Mouse (Mus musculus) layer of hippocampus, adult 9-11 months (tissue): Measurements from ENCODE around the gene D430041D05Rik.

Experiments used
- DNase-seq: peaks from one replicate; pipeline ENCODE4 v3.0.0; 2022

The D430041D05Rik gene

DNA sequence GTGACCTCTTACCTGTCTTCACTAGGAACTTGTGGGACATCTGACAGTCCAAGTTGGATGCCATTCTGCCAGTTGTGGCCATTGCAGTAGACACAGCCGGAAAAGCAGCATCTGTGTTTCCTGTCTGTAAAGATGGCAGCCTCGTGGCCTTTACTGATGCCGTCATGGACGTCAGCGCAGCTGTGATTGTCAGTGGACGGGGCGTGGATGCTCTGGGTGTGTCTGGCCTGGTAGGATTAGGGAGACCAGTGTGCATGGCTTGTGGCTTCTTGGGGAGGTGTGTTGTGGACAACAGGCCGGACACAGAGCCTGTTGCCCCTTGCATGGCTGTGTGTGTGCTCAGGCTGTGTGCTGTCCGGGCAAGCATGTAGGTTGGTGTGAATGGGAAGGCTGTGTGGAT is 155.9 kb downstream of the D430041D05Rik start:
- no peak for DNase-seq

DNA sequence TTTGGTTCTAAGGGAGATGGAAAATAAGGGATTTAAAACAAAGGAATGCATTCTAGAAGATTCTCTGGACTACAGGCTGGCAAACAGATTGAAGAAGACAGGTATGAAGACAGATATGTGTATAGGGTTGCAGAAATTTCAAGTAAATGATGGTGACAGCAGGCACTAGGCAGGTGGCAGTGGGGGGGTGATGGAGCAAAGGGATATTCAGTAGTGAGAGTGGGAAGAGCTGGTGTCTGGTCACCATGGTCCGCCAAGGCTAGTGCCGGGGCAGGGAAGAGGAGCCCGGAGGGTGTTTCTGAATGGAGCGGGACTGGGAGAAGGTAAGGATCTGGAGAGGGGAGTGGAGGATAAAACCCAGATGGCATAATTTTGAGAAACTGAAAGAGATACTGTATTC is 157.5 kb downstream of the D430041D05Rik start:
- no peak for DNase-seq

DNA sequence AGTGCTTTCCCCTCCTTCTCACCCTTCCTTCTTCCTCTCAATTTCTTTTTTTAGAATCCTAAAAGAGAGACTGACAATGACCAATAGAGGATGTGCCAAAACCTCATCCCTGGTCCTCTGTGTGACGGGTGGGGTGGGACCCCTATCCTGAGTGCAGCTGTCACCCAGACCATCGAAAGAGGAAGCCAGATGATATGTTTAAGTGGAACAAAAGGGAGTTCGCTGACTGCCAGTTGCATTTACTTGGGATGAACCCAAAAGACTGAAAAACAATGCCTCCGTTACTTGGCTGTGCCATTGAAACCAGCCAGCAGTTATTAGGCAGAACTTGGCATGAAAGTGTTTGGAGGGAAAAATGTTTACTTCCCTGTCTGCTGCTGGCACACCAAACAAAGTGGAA is 159.2 kb downstream of the D430041D05Rik start:
- DNase-seq = peak; percentile 37

DNA sequence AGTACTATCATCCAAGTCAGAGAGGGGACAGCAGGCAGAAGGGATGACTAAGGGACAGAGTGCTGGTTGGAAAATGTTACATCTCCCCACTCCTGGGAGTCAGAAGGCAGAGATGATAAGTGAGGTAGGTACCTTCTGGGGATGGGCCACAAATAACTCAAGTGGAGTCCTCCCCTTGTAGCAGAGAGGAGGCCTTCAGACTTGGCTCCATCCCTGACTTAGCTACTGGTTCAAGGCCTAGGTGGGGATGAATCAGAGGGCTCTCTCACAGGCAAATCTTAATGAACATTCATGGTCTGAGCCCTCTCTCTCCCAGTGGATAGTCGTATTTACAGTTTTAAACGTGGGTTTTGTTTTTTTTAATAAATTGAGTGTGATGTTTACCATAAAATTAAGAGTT is 161.0 kb downstream of the D430041D05Rik start:
- DNase-seq = no peak

DNA sequence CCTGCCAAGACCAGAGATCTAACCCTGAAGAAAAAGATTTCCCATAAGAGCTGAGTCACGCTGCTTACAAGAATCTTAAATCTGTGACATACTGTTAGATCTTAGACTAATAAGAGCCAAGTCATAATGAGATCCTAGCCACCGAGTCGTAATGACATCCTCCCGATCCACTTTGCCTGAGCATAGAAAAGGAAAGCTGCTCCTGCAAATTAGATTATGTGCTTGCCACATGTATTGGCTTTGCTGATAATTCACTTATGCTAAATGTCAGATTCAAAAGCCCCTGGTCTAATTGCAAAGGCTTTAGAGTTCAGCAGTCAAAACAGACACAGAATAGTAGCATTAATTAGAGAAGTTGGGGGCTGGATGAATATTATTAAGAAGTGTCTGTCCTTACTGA is 164.0 kb downstream of the D430041D05Rik start:
- DNase-seq = no peak

DNA sequence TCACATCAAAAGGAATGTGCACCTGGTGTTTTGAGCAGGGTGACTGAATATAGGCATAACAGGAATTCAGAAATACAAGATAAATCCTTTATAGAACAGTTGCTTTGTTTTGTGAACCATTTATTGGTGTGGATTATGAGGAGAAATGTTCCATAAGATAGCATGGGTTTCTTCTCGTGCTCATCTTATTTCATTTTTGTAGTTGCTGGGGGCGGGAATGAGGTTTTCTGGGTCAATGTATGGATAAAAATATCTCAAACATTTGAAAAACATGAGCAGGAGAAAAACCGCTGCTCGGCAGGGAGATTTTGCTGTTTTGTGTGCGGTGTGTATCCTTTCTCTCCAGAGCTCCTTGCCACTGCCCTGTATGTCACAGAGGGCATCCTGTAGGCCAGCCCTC is 168.8 kb downstream of the D430041D05Rik start:
- DNase-seq = no peak

DNA sequence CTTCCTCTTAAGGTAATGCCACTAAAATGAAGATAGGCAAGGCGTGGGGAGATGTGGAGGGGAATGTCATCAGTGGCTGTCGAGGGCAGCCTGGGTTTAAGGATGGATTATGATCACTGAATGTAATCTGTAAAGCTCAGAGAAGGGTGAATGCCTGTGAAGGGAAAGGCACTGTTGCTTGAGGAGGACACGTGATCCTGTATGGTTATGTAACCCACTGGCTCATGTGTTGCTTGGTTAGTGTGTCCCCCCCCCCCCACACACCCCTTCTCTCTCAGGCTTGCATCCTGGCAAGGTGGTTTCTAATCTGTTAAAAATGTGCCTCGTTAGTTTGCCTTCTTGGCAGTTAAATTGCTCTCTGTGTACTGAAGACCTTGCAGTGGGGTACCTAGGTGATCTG is 173.7 kb downstream of the D430041D05Rik start:
- no peak for DNase-seq

DNA sequence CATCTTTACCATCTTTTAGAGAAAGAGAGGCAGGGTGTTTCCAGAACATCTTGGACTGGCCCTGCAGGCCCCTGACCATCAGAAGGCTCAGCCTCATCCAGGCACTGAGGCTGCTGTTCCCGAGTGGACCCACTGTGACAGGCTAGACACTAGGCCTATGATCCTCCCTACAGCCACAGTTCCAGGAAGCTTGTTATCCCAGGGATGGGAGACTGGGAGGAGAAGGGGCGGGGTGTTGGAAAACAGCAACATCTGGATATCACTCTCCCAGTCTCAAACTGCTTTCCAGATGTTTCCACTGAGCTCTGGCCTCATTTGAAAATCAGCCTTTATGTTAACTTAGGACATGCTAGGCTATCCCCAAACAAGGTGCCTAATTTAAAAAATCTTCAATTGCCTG is 180.4 kb downstream of the D430041D05Rik start:
- no peak for DNase-seq

DNA sequence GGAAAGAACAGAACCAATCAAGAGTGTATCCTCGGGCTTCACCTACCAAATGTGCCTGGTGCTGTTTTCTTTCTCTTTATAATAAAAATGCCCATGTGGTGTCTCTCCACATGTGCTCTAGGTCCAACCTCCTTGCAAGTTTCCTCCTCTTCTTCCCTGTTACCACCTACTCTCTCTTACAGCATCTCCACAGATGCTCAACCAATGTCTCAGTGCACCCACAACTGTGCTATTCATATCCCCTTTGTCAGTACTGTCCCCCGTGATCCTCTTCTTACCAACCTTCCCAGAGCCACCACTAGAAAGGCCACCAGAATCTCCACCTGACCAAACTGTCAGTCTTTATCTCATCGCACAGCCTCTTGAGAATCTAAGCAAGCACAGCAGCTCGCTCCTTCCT is 184.8 kb downstream of the D430041D05Rik start:
- no peak for DNase-seq

DNA sequence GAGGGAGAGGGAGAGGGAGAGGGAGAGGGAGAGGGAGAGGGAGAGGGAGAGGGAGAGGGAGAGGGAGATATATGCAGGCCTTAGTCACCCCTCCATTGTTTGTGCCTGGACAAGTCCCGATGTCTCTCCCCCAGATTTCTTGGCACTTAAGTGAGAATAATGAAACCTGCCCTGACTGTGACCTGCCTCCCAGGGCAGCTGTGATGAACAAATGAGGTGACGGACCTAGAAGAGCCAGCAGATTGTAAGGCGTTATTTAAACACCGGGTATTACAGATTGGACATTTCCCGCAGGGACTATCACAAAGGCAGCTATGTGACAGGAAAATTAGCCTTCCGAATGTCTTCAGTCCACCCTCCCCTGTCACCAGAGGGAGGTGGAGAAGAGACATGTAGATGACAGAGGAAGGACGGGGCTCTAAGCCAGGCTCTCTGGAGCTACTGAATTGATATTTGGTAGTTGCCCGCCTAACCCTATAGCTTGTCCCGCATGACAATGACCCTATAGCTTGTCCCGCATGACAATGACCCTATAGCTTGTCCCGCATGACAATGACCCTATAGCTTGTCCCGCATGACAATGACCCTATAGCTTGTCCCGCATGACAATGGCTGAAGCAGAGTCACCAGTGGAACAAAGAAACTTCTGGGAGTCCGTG is 191.0 kb downstream of the D430041D05Rik start:
- DNase-seq = no peak

DNA sequence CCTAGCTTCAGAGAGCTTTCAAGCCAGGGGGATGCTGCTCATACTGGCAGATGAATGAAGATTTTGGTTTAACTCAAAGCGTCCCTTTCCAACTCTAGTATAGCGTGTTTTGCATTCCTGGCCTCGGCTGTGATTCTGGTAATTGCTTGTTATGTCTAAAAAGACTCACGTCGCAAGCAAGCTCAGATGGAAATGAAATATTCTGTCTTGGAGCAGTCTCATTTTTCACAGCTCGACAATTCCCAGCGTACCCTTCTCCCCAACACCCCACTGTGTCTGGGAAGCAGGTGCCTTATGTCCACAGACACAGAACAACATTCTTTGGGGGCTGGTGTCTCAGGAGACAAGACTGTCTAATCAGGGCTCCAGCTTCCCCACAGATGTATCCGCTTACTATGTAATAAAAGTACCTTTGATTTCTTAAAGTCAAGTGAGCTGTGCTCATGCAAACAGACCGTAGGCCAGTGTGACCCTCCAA is 192.2 kb downstream of the D430041D05Rik start:
- DNase-seq = peak; percentile 30

DNA sequence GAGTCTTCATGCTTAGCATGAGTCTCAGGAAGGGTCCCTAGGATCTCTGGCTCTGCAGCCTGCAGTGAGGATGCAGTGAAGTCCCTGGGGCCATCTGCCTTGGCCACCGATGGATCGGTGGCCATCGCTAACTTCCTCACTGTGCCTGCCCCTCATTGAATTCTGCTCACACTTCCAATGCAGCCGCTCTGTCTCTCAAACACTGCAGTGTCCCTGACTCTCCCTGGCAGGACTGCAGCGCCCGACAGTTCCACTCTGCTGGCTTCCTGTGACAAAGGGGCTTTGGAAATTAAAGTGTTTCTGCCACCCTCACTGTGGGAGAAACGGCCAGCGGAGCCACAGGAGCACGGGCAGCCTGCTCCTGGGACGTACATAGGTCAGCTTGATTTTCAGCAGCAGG is 192.7 kb downstream of the D430041D05Rik start:
- no peak for DNase-seq

DNA sequence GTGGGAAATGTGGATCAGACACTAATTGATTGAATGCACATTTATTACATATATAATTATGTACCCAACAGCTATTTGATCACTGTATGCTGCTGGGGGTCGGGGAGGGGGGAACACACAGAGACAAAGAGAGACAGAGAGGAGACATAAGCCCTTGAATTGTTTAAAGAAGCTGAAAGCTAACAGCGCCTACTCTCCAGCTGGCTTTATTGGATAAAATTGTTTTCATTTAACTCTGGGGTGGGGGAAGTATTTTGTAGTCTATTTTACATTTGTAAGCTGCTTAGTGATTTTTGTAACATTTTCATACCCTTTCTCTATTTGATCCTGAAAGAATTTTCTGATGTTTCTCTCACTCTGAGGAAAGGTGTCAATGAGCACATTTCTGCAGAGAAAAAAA is 201.4 kb downstream of the D430041D05Rik start:
- peak; percentile 44 for DNase-seq

DNA sequence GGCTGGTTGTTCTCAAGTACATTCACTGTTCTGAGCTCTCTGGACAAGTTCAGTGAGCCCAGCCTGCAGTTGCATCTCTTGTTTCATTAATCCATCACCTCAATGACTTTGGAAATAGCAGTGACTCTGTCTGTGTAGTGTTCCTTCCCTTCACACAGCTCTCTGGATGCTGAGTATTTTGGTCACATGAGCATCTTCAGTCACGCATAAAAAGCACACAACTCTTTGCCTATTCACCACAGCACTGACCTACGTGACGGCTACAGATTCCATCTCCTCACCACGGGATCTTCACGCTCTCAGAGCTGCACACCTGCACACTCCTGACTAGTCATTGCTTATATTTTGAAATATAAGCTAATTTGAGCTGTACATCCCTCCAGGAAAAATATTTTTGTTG is 202.4 kb downstream of the D430041D05Rik start:
- DNase-seq = no peak

DNA sequence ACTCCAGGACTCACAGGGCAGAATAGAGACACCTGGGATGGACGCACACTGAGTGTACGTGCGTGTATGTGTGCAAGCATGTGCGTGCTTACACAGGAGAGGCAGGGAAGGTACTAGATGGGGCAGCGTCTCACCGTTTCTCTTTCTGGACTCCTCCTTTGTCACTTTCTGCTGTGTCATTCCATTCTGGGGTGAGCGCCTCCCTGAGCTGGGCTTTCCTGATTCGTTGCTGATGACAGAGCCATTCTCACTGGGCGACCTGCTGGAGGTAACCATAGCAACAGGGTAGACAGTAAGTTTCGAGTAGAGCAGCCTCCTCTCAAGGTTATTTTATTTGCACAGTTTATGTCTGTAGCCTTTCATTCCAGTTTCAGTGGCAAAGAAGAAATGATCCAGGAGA is 202.9 kb downstream of the D430041D05Rik start:
- DNase-seq = peak; percentile 85

DNA sequence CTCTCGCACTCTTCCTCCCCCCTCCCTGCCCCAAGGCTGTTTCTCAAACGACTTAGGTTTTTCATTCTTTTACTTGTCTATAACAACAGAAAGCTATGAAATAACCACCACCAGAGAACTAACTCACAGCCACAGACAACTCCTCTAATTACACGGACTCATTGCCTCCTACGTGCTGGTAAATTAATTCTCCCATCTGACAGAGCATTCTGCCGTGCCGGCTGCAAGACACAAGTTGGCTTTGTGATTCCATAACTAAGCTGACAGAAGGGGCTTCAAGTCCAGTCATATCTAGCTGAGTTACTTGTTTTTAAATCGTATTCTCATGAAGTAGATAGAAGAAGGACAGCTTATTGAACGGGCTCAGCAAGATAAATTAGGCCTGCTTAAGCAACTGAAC is 205.2 kb downstream of the D430041D05Rik start:
- peak; percentile 84 for DNase-seq

DNA sequence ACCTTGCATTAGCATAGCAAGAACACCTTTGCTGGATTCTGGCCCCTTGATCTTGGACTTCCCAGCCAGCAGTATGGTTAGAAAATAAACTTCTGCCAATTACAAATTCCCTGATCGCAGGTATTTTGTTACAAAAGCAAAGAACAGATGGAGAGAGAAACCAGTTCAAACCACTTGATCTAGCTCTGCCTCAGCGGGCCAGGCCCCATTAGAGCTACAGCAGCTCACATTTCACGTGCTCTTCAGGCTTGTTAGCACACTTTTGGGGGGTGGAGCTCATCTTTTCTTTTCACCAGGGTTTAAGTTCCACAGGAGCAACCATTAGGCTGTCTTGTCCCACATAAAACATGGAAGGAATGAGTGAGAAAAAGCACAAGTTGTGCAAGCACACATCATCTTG is 210.6 kb downstream of the D430041D05Rik start:
- DNase-seq = no peak

DNA sequence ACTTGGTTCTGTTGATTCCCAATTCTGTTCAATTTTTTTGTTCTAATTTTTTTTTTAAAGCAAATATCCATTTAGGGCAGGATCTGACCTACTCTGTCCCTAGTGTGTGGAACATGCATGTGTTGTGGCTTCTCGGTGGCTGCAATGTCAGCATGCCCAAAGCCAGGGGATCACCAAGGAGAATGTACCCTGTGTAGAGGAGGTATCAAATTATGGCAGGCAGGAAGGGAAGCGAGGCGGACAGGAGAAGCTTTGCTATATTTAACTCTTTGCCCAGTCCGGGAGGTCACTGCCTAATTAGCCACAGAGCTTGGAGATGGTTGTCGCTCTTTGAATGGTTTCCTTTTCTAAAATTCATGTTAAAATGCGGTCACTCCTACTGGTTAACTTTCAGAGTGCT is 212.6 kb downstream of the D430041D05Rik start:
- no peak for DNase-seq

DNA sequence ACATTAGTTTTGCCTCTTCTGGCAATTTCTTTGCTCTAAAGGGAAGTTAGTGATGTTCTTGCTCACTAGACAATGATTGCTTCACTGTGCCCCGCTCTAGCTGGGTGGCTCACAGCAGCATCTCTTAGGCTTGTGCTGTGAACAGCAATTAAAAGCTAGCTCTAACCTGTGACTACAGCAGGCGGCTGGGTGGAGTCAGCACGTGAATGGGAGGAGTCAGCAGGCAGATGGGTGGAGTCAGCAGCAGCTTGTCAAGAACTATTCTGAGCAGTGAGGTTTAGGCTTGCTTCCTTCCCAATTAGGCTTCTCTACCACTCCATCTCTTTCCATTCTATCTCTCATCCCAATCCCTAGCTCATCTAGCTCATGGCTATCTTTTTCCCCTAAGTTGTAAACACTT is 213.5 kb downstream of the D430041D05Rik start:
- DNase-seq = no peak

DNA sequence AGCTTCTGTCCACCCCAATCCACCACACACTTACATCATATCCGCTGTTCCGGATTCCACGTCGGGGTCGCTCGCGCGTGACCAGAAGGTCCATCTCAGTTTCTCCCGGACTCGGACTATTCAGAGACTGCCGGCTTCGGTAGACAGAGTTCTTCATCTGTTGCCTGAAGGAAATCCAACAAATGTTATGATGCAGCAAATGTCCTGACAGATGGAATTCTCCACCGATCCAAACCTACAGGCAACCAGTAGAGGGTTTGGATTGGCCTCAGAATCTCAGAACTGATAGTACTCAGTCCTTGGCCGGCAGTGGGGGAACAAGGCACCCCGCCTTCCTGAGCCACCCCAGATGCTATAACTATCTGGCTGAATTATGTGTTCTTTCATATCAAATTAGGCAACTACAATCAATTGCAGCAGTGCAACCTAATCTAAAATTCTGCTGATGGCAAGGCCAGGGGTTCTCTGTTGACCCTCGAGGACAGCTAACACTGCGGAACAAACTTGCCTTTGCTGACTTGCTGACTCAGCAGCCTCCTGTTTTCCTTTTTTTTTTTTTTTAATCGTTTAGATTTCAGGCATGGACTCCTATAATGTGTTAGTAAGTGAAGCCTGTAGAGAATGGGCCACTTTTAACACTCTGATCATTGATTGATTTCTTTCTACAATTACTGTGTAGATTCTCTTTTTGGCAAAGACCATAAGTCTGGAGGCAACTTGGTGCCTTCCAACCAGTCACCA is 218.2 kb downstream of the D430041D05Rik start:
- peak; percentile 77 for DNase-seq

DNA sequence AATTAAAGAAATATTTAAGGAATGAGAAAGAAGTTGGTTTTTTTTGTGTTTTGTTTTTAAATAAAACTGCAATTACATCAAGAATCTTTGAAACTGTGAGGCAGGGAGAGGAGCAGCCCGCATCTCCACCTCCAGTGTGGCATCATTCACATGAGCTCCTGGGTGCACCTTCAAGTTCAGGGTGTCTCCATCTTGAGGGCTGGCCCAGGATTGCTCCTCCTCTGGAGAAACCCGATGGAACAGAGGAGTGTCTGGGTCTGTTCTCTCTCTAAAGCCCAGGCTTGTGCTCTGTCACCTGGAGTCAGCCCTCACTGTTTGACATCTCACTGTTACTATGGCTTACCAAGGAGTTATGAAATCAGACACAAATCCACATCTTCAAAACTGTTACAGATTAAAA is 219.1 kb downstream of the D430041D05Rik start:
- no peak for DNase-seq

DNA sequence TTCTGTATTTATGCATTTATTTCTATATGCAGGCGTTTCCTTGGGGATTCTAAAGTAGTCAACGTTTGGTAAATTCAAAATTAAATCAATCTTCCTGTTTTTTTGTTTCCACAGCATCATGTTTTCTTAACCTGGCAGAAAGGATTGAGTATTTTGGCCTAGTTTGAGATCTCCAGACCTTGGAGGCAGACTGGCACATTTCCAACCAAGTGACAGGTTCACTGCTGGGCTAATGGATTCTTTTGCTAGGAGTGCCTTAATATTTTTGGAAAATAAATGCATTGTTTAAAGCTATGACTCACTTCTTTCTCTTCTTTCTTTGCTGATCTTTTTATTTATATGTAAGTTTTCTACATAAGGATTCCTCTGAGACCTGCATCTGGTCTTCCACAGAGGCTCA is 222.0 kb downstream of the D430041D05Rik start:
- no peak for DNase-seq

DNA sequence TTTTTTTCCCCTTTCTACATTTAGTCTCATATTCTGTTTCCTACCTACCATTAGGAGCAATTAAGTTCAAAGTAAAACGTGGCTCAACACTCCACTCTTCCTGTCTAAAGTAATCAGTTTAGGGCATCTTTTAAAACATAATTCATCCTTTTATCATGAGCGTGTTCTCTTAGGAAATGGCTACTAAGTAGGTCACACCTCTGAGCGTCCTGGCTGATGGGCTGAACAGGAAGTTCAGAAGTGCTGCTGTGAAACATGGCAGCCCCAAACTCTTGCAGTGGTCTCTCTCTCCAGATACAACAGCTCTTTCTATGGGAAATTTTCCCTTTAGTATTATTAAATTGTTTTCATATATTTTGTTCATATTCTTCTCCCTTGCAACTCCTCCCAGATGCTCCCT is 223.7 kb downstream of the D430041D05Rik start:
- no peak for DNase-seq

DNA sequence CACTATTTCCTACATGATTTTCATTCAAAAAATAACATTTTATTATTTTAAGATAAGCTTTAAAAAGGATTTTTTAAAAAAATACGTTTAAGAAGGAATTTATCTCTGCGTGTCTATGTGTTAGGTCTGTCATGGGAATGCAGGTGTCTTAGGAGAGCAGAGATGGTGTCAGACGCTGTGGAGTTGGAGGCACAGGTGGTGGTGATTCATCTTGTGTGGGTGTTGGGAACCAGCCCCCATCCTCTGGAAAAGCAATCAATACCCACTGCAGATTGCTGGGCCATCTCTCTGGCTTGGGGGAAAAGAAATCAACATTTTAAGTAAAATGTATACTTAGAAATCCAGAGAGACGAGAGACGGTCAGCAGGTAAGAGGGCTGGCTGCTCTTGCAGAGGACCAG is 225.2 kb downstream of the D430041D05Rik start:
- DNase-seq = peak; percentile 56

DNA sequence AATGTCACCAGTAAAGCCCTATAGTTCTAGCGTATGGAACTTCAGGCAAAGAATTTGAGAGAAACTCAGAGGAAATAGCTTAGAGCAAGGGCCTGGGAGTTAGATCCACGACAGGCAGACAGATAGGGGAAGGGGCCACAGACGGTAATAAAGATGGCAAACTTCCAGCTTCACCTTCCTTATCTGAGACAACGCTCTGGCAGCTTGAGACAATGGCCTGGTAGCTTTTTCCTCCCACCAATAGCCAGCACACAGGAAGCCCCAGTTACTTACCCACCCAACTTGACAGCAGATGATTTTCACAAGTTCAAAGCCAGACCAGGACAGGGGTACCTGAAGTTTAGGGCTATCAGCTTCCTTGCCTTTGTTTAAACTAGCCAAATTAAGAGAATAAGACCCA is 226.5 kb downstream of the D430041D05Rik start:
- no peak for DNase-seq
